Mouse (Mus musculus) kidney, adult 2 months (tissue): ENCODE measurements around the gene Dnajc16. TPM values are rescaled to one million over a fixed set of nuclear protein-coding genes. Genes with fewer than 3 reads are reported as not detected.
A peak's percentile ranks its signal among the peaks of the same experiment; 100 is the strongest.

ENCODE experiments used
- DNase-seq: peaks from one replicate; pipeline ENCODE4 v3.0.0; 2021
- H3K27ac ChIP-seq: fragments of 200-500 bp; 2 replicates; pipeline ENCODE4 v1.5.1; 2012; ENCODE audit warnings: low read depth, low read length, control low read depth, inconsistent platforms; ENCODE audit not compliant: insufficient read depth
- H3K27me3 ChIP-seq: fragments of 200-500 bp; replicated peaks from 2 replicates; pipeline ENCODE4 v1.6.1; 2012; ENCODE audit warnings: mild to moderate bottlenecking, moderate library complexity, low read length, inconsistent platforms; ENCODE audit not compliant: control insufficient read depth, insufficient read depth
- H3K36me3 ChIP-seq: fragments of 200-500 bp; 2 replicates; pipeline ENCODE4 v1.6.1; 2012; ENCODE audit warnings: mild to moderate bottlenecking, moderate library complexity, low read length, inconsistent platforms; ENCODE audit not compliant: control insufficient read depth, insufficient read depth
- H3K4me1 ChIP-seq: fragments of 200-500 bp; 2 replicates; pipeline ENCODE4 v1.6.1; 2011; ENCODE audit warnings: low read length; ENCODE audit not compliant: control insufficient read depth, insufficient read depth
- H3K4me3 ChIP-seq: fragments of 200-500 bp; 2 replicates; pipeline ENCODE4 v1.5.1; 2011; ENCODE audit warnings: mild to moderate bottlenecking, low read depth, low read length, control low read depth; ENCODE audit not compliant: insufficient read depth
- CTCF ChIP-seq: fragments of 200-500 bp; conservative IDR thresholded peaks from 2 replicates; pipeline ENCODE4 v1.5.1; 2011; ENCODE audit warnings: low read depth, mild to moderate bottlenecking, control low read depth, low read length, moderate library complexity, mixed read lengths; ENCODE audit not compliant: insufficient read depth, insufficient read length
- POLR2A ChIP-seq: fragments of 200-500 bp; IDR thresholded peaks from one replicate; pipeline ENCODE4 v1.6.1; 2011; ENCODE audit warnings: low read depth, low read length, control low read depth
- WGBS: fragments of 180-500 bp; shearing (Covaris S2); methylation state at CpG from one replicate; pipeline ENCODE4 v1.1.7; 2018; 5-methylcytosine and 5-hydroxymethylcytosine counted together
- polyA plus RNA-seq: library from polyadenylated mRNA; depleted of rRNA; stranded (reverse); fragments of >200 nt; gene quantifications from 2 replicates; pipeline ENCODE4 v1.2.3, GENCODE M21; 2012

Dnajc16 gene
- polyA plus RNA-seq, 1 experiment = 12.6 TPM

- TF ChIP-seq CTCF (no peak), POLR2A (no peak)
- H3K27me3 ChIP-seq = no peaks in the 10 kb centered on the region
- H3K27ac ChIP-seq = no peak overlapping the region
- 85% methylated on average over 3 of the region's 3 CpGs for WGBS
- H3K4me3 ChIP-seq = no peak overlapping the region
- no peaks in the 10 kb centered on the region; the same call in 1 of the 2 replicates for H3K4me1 ChIP-seq
- no peaks in the 10 kb centered on the region; the same call in 1 of the 2 replicates for H3K36me3 ChIP-seq
- DNase-seq = no peak
Observed at GRCm38 (mm10) chr4:141765008-141765407, 25.7 kb downstream of the Dnajc16 start.

GRCm38 (mm10) chr4:141763476-141763875, 27.3 kb downstream of the Dnajc16 start:
- Histone ChIP-seq H3K4me3 (no peak overlapping the region), H3K4me1 (no peaks in the 10 kb centered on the region; the same call in 1 of the 2 replicates), H3K27me3 (no peaks in the 10 kb centered on the region), H3K36me3 (no peaks in the 10 kb centered on the region; the same call in 1 of the 2 replicates), H3K27ac (no peak overlapping the region)
- no peak for TF ChIP-seq POLR2A
- TF ChIP-seq CTCF = no peak
- no peak for DNase-seq
- 92% methylated on average over 12 of the region's 12 CpGs for WGBS

- Histone ChIP-seq H3K27ac (no peak overlapping the region), H3K36me3 (no peaks in the 10 kb centered on the region; the same call in 1 of the 2 replicates), H3K27me3 (no peaks in the 10 kb centered on the region), H3K4me1 (no peaks in the 10 kb centered on the region; the same call in 1 of the 2 replicates), H3K4me3 (no peak overlapping the region)
- TF ChIP-seq POLR2A (no peak), CTCF (no peak)
- DNase-seq = peak; percentile 33
- WGBS = 82% methylated on average over 13 of the region's 13 CpGs
Observed at GRCm38 (mm10) chr4:141762102-141762598, 28.6 kb downstream of the Dnajc16 start.

GRCm38 (mm10) chr4:141760942-141761341, 29.8 kb downstream of the Dnajc16 start:
- 61% methylated on average over 4 of the region's 4 CpGs for WGBS
- Histone ChIP-seq H3K27me3 (no peaks in the 10 kb centered on the region), H3K27ac (no peak overlapping the region), H3K4me1 (no peaks in the 10 kb centered on the region; the same call in 1 of the 2 replicates), H3K36me3 (no peaks in the 10 kb centered on the region; the same call in 1 of the 2 replicates), H3K4me3 (no peak overlapping the region)
- DNase-seq = peak; percentile 59
- no peak for TF ChIP-seq POLR2A
- TF ChIP-seq CTCF = no peak

GRCm38 (mm10) chr4:141758874-141759542, 31.7 kb downstream of the Dnajc16 start:
- H3K27ac ChIP-seq = no peak overlapping the region
- 72% methylated on average over 6 of the region's 6 CpGs for WGBS

GRCm38 (mm10) chr4:141757124-141757523, 33.6 kb downstream of the Dnajc16 start:
- WGBS = 97% methylated on average over 3 of the region's 3 CpGs
- no peaks in the 10 kb centered on the region for H3K27me3 ChIP-seq
- H3K36me3 ChIP-seq = no peaks in the 10 kb centered on the region
- TF ChIP-seq CTCF (no peak), POLR2A (no peak)
- no peak overlapping the region for H3K27ac ChIP-seq
- no peak for DNase-seq
- no peak overlapping the region for H3K4me3 ChIP-seq
- H3K4me1 ChIP-seq = no peaks in the 10 kb centered on the region; the same call in 1 of the 2 replicates

More at GRCm38 (mm10) chr4:141758874-141759542, 31.7 kb downstream of the Dnajc16 start:
- TF ChIP-seq CTCF (no peak), POLR2A (no peak)
- no peaks in the 10 kb centered on the region; the same call in 1 of the 2 replicates for H3K4me1 ChIP-seq
- no peaks in the 10 kb centered on the region; the same call in 1 of the 2 replicates for H3K36me3 ChIP-seq
- no peak overlapping the region for H3K4me3 ChIP-seq
- no peak for DNase-seq
- H3K27me3 ChIP-seq = no peaks in the 10 kb centered on the region

GRCm38 (mm10) chr4:141755375-141755930, 35.3 kb downstream of the Dnajc16 start:
- Histone ChIP-seq H3K27me3 (no peaks in the 10 kb centered on the region), H3K4me3 (no peak overlapping the region), H3K27ac (no peak overlapping the region), H3K36me3 (no peaks in the 10 kb centered on the region), H3K4me1 (no peaks in the 10 kb centered on the region)
- TF ChIP-seq POLR2A = no peak
- TF ChIP-seq CTCF = no peak
- peak; percentile 46 for DNase-seq
- WGBS = 80% methylated on average over 19 of the region's 19 CpGs
